Mouse (Mus musculus) megakaryocyte, embryonic 14.5 days (primary cell): Measurements from ENCODE around the gene Smg6.

ENCODE experiments used
- FLI1 ChIP-seq: IDR thresholded peaks from 2 replicates; pipeline ENCODE4 v1.6.1; 2012; ENCODE audit warnings: low read length, inconsistent platforms, mixed read lengths
- GATA1 ChIP-seq: IDR thresholded peaks from 3 replicates; pipeline ENCODE4 v1.6.1; 2012; ENCODE audit warnings: mixed read lengths, low read length, inconsistent platforms, borderline replicate concordance

GRCm38 (mm10) chr11:75148332-75149035 lies 222.9 kb downstream of the Smg6 start:
- no peak for TF ChIP-seq FLI1
- TF ChIP-seq GATA1 = no peak
